Mouse (Mus musculus): ENCODE measurements at regions not wholly inside any gene's neighbourhood (a gene's known extent, or its start where the extent isn't known, plus 50 kb on each side); places are given as distances from the start of the nearest gene placed in this dataset.

- DNase-seq (ENCODE audit: low spot score) (no peak), ATAC-seq (ENCODE audit: insufficient read depth, low read depth) (no peak; the same call in 1 of the 2 replicates)
- no peak overlapping the region for H3K4me2 ChIP-seq (ENCODE audit: low read depth, low read length)
- no peaks in the 10 kb centered on the region for H3K27me3 ChIP-seq (ENCODE audit: control insufficient read depth, insufficient read depth, low read length)
- H3K27ac ChIP-seq (ENCODE audit: low read depth): no peak overlapping the region
- no peak overlapping the region for H3K4me3 ChIP-seq (ENCODE audit: low read depth, low read length)
- no peaks in the 10 kb centered on the region for H3K4me1 ChIP-seq (ENCODE audit: control insufficient read depth, insufficient read depth)
- no peak overlapping the region for H3K9ac ChIP-seq (replicated peaks; ENCODE audit: low read depth, low read length)
- TF ChIP-seq CTCF (IDR thresholded peaks at IDR 0.05; ENCODE audit: low read depth): no peak
- TF ChIP-seq EP300 (IDR thresholded peaks at IDR 0.05; ENCODE audit: low read depth): no peak
- H3K9me3 ChIP-seq (replicated peaks; ENCODE audit: control insufficient read depth, low read length): no peaks in the 10 kb centered on the region
- H3K36me3 ChIP-seq (replicated peaks; ENCODE audit: control insufficient read depth, insufficient read depth, low read length): no peaks in the 10 kb centered on the region
- 13% methylated on average over 3 of the region's 3 CpGs for WGBS
These were observed 359.6 kb upstream of the Atp2b1 start for GRCm38 (mm10) chr10:98554575-98554974.

GRCm38 (mm10) chr10:98557470-98558060, 356.6 kb upstream of the Atp2b1 start:
- H3K27me3 ChIP-seq (ENCODE audit: control insufficient read depth, insufficient read depth, low read length): no peaks in the 10 kb centered on the region
- H3K36me3 ChIP-seq (replicated peaks; ENCODE audit: control insufficient read depth, insufficient read depth, low read length): no peaks in the 10 kb centered on the region
- no peaks in the 10 kb centered on the region for H3K4me1 ChIP-seq (ENCODE audit: control insufficient read depth, insufficient read depth)
- ATAC-seq (ENCODE audit: insufficient read depth, low read depth) (no peak), DNase-seq (ENCODE audit: low spot score) (no peak)
- no peaks in the 10 kb centered on the region for H3K9me3 ChIP-seq (replicated peaks; ENCODE audit: control insufficient read depth, low read length)
- TF ChIP-seq CTCF (IDR thresholded peaks at IDR 0.05; ENCODE audit: low read depth) (no peak), EP300 (IDR thresholded peaks at IDR 0.05; ENCODE audit: low read depth) (no peak)
- no peak overlapping the region for H3K4me3 ChIP-seq (ENCODE audit: low read depth, low read length)
- no peak overlapping the region for H3K9ac ChIP-seq (replicated peaks; ENCODE audit: low read depth, low read length)
- H3K4me2 ChIP-seq (ENCODE audit: low read depth, low read length): no peak overlapping the region
- WGBS: 83% methylated on average over 9 of the region's 9 CpGs
- H3K27ac ChIP-seq (ENCODE audit: low read depth): no peak overlapping the region

GRCm38 (mm10) chr10:98558560-98558959, 355.6 kb upstream of the Atp2b1 start:
- TF ChIP-seq EP300 (IDR thresholded peaks at IDR 0.05; ENCODE audit: low read depth): no peak
- TF ChIP-seq CTCF (IDR thresholded peaks at IDR 0.05; ENCODE audit: low read depth): no peak
- no peaks in the 10 kb centered on the region for H3K36me3 ChIP-seq (replicated peaks; ENCODE audit: control insufficient read depth, insufficient read depth, low read length)
- H3K4me3 ChIP-seq (ENCODE audit: low read depth, low read length): no peak overlapping the region
- 60% methylated on average over 2 of the region's 2 CpGs for WGBS
- no peaks in the 10 kb centered on the region for H3K9me3 ChIP-seq (replicated peaks; ENCODE audit: control insufficient read depth, low read length)
- no peak for ATAC-seq (ENCODE audit: insufficient read depth, low read depth)
- H3K27ac ChIP-seq (ENCODE audit: low read depth): no peak overlapping the region
- no peak for DNase-seq (ENCODE audit: low spot score)
- H3K4me2 ChIP-seq (ENCODE audit: low read depth, low read length): no peak overlapping the region
- H3K9ac ChIP-seq (replicated peaks; ENCODE audit: low read depth, low read length): no peak overlapping the region
- H3K4me1 ChIP-seq (ENCODE audit: control insufficient read depth, insufficient read depth): no peaks in the 10 kb centered on the region
- no peaks in the 10 kb centered on the region for H3K27me3 ChIP-seq (ENCODE audit: control insufficient read depth, insufficient read depth, low read length)

DNA sequence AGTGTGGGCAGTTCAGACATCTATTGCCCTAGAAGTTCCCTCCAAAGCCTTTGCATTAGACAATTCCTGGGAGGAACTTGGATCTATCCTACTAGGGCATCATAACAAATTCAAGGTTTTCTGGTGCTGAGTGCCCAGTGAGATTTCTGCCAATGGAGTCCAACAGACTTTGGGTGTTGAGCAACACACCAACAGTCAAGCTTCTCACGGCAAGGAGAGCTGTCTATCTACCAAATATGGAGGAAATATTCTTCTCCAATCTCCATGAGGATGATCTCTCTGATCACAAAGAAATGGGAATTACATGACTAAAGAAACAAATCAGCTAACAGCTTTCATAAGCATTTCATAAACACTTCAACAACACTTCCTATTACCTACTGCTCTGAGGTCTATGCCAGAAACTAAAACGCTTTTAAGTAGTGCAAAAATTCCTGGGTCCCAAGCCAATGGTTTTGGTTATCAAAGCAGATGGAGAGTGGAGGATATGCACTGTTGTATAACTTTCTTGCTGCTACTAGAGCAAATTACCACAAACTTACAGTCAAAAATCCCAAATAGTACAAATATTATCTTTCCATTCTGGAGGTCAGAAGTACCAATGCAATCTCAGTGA, 351.8 kb upstream of the Atp2b1 start:
- no peak overlapping the region for H3K9ac ChIP-seq (replicated peaks; ENCODE audit: low read depth, low read length)
- H3K4me2 ChIP-seq (ENCODE audit: low read depth, low read length): no peak overlapping the region
- H3K4me3 ChIP-seq (ENCODE audit: low read depth, low read length): no peak overlapping the region
- 47% methylated on average over 2 of the region's 2 CpGs for WGBS
- TF ChIP-seq EP300 (IDR thresholded peaks at IDR 0.05; ENCODE audit: low read depth) (no peak), CTCF (IDR thresholded peaks at IDR 0.05; ENCODE audit: low read depth) (no peak)
- H3K9me3 ChIP-seq (replicated peaks; ENCODE audit: control insufficient read depth, low read length): no peaks in the 10 kb centered on the region
- DNase-seq (ENCODE audit: low spot score): no peak
- no peaks in the 10 kb centered on the region for H3K27me3 ChIP-seq (ENCODE audit: control insufficient read depth, insufficient read depth, low read length)
- no peak overlapping the region for H3K27ac ChIP-seq (ENCODE audit: low read depth)
- ATAC-seq (ENCODE audit: insufficient read depth, low read depth): no peak
- no peaks in the 10 kb centered on the region for H3K36me3 ChIP-seq (replicated peaks; ENCODE audit: control insufficient read depth, insufficient read depth, low read length)
- H3K4me1 ChIP-seq (ENCODE audit: control insufficient read depth, insufficient read depth): no peaks in the 10 kb centered on the region

DNA sequence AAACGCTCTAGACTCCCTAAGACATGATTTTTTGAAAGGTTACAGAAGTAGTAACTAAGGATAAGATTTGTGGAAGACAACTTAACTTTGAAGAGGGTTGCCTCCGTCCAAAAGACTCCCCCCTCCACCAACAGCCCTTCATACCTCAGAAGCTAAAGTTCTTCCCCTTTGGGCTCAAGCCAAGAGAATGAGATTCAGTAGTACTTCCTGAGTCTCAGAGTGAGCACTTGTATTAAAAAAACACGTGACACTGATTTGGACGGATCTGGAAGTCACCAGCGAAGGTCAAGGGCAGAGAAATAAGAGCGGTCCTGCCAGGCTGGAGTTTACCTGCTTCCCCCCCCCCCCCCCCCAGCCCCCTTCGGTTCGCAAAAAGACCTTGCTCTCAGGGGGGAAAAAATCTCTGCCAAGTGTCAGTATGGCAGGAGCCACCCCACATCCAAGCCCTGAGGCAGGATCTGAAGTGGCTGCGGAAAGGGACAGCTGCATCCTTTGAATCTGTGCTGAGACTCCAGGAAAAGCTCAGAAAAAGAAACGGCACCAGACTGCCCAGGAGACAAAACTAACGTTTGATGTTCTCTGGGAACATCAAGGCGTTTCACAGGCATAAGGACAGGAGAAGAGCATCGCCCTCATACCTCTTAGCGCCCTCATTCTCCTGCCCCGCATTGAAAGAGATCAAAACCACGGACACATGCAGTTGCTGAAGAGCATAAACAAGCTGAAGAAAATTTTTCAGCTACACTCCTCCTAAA, 341.2 kb upstream of the Atp2b1 start:
- Histone ChIP-seq H3K9me3 (replicated peaks; ENCODE audit: control insufficient read depth, low read length) (no peaks in the 10 kb centered on the region), H3K36me3 (replicated peaks; ENCODE audit: control insufficient read depth, insufficient read depth, low read length) (no peaks in the 10 kb centered on the region), H3K9ac (replicated peaks; ENCODE audit: low read depth, low read length) (no peak overlapping the region), H3K27me3 (ENCODE audit: control insufficient read depth, insufficient read depth, low read length) (no peaks in the 10 kb centered on the region), H3K4me2 (ENCODE audit: low read depth, low read length) (peak overlapping the region; percentile 52), H3K27ac (ENCODE audit: low read depth) (no peak overlapping the region), H3K4me3 (ENCODE audit: low read depth, low read length) (peak overlapping the region; percentile 11), H3K4me1 (ENCODE audit: control insufficient read depth, insufficient read depth) (no peaks in the 10 kb centered on the region)
- 32% methylated on average over 16 of the region's 16 CpGs for WGBS
- ATAC-seq (ENCODE audit: insufficient read depth, low read depth) (no peak), DNase-seq (ENCODE audit: low spot score) (peak; percentile 18)
- TF ChIP-seq CTCF (IDR thresholded peaks at IDR 0.05; ENCODE audit: low read depth) (no peak), EP300 (IDR thresholded peaks at IDR 0.05; ENCODE audit: low read depth) (no peak)

Measured in heart, postnatal 0 days (tissue).